Mouse (Mus musculus) pancreas, adult 10 weeks (tissue): Measurements from ENCODE around the gene Neurod4. TPM values are rescaled to one million over a fixed set of nuclear protein-coding genes. Genes with fewer than 3 reads are reported as not detected.

ENCODE experiments used
- polyA plus RNA-seq: library from polyadenylated mRNA; stranded (reverse); fragments of 350-450 nt; fragmentation: Illumina TruSeq; extraction: RNeasy Lipid Tissue Mini Kit (QIAGEN cat#74804); gene quantifications from one replicate; pipeline ENCODE4 v1.2.3, GENCODE M21; 2015; ENCODE audit warnings: low read depth, low replicate concordance; ENCODE audit not compliant: insufficient read depth

The Neurod4 gene
- polyA plus RNA-seq = not detected

DNA sequence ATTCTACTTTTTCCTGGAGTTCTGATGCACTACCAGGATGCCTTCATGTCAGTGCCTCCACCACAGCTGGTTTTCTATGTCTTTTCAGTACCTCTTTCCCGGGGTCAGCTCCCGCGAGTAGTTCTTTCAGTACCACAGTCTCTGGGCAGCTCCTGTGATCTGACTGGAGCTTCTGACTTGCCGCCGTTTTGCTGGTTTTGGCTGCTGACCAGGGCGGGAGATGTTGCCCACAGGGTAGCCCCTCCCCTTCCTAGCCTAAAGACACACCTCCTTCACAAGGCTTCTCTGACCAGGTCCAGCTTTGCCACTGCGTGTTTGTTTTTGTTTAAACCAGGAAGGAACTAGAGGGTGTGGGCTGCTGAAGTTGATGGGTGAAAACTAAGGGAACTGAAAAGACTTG lies at the start of gene Neurod4:
Gene Neurod4 (minus strand): TSS at position 175 of the 400 bp plus-strand sequence.

DNA sequence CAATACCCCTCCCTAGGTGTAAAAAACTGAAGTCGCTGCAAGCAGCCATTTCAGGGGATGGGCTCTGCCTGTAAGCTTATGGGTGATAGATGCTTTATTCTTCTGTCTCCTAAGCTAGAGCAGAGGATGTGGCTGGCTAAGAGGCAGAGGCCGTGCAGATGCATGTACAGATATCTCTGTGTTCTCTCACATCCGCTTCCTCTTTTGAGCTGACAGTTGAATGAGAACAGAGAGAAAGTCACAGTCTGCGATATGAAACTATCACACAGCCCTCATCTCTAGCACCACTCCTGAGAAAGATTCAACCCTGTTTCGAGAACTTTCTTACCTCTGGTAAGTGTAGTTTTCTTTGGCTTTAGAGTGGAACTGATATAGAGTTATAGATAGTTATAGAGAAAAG lies 42.6 kb upstream of the Neurod4 start, which contains the start of gene Tespa1:
Gene Tespa1 (plus strand): TSS at position 234 of the 400 bp plus-strand sequence.

Other genes with a start within 250 kb of the Neurod4 start
- gene Olfr821, start 249.9 kb downstream of the Neurod4 start, polyA plus RNA-seq = not detected
- gene Olfr822, start 209.0 kb downstream of the Neurod4 start, polyA plus RNA-seq = not detected
- not detected for gene Olfr823, start 164.9 kb downstream of the Neurod4 start, polyA plus RNA-seq
- gene Olfr824, start 150.2 kb downstream of the Neurod4 start, polyA plus RNA-seq = not detected
- gene Olfr825, start 113.5 kb downstream of the Neurod4 start, polyA plus RNA-seq = not detected
- not detected for gene Olfr826, start 96.1 kb downstream of the Neurod4 start, polyA plus RNA-seq
- not detected for gene Olfr827, start 65.8 kb downstream of the Neurod4 start, polyA plus RNA-seq
- gene Tespa1, start 42.6 kb upstream of the Neurod4 start, polyA plus RNA-seq = not detected
- gene Vmn2r84, start 114.1 kb upstream of the Neurod4 start, polyA plus RNA-seq = not detected
- gene Vmn2r85, start 149.5 kb upstream of the Neurod4 start, polyA plus RNA-seq = not detected
- gene Vmn2r86, start 175.8 kb upstream of the Neurod4 start, polyA plus RNA-seq = not detected
- gene Vmn2r87, start 217.2 kb upstream of the Neurod4 start, polyA plus RNA-seq = not detected